Mouse (Mus musculus) lung, postnatal 0 days (tissue): ENCODE data around the gene Kif3a.

Experiments
- CTCF ChIP-seq: IDR thresholded peaks from 2 replicates; pipeline ENCODE4 v1.5.1; 2016; ENCODE audit warnings: antibody characterized with exemption, mild to moderate bottlenecking
- EP300 ChIP-seq: IDR thresholded peaks from 2 replicates; pipeline ENCODE4 v1.6.1; 2016; ENCODE audit warnings: antibody characterized with exemption, mild to moderate bottlenecking, control low read depth

- peak; percentile 33 for TF ChIP-seq CTCF
- TF ChIP-seq EP300, result no peak
Observed at GRCm38 (mm10) chr11:53642744-53643279, 75.6 kb downstream of the Kif3a start.
